Mouse (Mus musculus) layer of hippocampus, postnatal 25 days (tissue): ENCODE data around the gene Baz2b. TPM values are rescaled to one million over a fixed set of nuclear protein-coding genes. Genes with fewer than 3 reads are reported as not detected.
A peak's percentile ranks its signal among the peaks of the same experiment; 100 is the strongest.
"Not testable (repeated sequence)": the region's sequence is repeated elsewhere in the genome, so short reads cannot be mapped to it uniquely, and the experiment has no call there.

ENCODE experiments used
- DNase-seq, 2 experiments: peaks; one replicate each; pipeline ENCODE4 v3.0.0; 2022; ENCODE audit warnings: mixed read lengths in 2 of 2, low spot score in 1 of 2; ENCODE audit errors: extremely low spot score in 1 of 2
- total RNA-seq, 2 experiments: library from RNA; stranded (reverse); gene quantifications; 2 replicates each; pipeline ENCODE4 v1.2.3; 2021

Baz2b gene
- total RNA-seq, 2 experiments from 2014 or later, result 45.1 to 57.9 TPM

GRCm38 (mm10) chr2:59896400-59896799 is 313.2 kb downstream of the Baz2b start:
- no peak for DNase-seq

DNA sequence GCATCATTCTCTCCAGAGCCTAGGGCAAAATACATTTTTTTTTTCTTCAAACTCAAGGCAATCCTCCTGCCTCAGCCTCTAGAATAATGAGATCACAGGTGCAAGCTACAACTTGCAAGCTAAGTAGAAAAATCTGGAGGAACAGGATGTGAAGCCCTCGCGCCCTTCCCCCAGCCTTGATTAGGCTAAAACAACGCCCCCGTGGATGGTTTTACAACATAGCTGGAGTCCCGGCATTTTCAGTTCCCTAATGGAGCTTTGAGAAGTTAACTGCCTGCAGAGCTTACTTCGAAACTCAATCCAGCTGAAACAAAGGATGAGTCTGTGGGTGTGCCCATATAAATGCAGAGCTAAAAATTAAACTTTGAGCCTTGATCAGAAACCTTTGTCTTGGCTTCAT is 319.9 kb downstream of the Baz2b start:
- DNase-seq, result no peak

GRCm38 (mm10) chr2:59882742-59883281 is 326.8 kb downstream of the Baz2b start:
- no peak for DNase-seq

- DNase-seq, result peak; percentile 84 to 85
Observed at GRCm38 (mm10) chr2:59881831-59882741, 327.6 kb downstream of the Baz2b start, which contains the start of gene Wdsub1. Wdsub1 (minus strand) TSS chr2:59882591.

- no peak for DNase-seq
Observed at GRCm38 (mm10) chr2:59881404-59881803, 328.2 kb downstream of the Baz2b start.

GRCm38 (mm10) chr2:59878221-59878620 is 331.4 kb downstream of the Baz2b start:
- DNase-seq, result no peak

DNA sequence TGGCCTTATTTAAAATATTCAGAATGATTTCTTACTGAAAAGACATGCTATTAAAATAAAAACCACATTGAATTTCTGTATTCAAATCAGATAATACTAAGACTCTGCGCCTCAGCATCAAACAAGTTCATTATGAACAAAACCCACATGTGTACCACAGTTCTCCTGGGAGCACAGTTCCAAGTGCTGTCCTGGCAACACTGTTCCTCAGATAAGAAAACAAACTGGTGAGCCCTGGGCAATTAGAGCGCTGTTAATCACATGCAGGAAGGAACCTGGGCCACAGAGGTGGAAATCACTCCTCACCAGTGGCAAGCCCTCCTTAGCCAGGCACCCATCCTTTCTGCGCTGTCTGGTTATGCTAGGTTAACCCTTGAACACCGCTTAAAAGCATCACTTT is 332.3 kb downstream of the Baz2b start:
- no peak for DNase-seq

DNA sequence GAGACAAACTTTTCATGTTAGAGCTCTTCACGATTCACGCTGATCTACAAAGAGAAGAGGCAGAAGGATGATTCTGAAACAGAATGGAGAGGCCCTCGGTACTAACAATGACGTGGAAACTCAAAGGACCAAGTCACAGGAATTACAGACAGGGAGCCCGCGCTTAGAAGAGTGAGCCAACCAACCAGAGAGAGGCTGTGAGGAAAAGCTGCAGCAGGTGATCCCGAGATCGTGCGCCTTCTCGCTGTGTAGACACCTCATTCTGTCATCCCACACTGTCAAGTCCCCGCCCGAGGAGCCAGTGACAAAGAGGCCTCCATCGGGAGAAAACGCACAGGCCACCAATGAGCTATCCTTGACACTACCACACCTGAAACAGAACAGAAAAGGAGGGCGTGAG is 333.2 kb downstream of the Baz2b start:
- DNase-seq, result no peak

- DNase-seq, result no peak
Observed at GRCm38 (mm10) chr2:59870526-59870925, 339.1 kb downstream of the Baz2b start.

GRCm38 (mm10) chr2:59862618-59863017 is 347.0 kb downstream of the Baz2b start:
- no peak for DNase-seq

- DNase-seq, result no peak
Observed at GRCm38 (mm10) chr2:59854363-59854762, 355.3 kb downstream of the Baz2b start.

DNA sequence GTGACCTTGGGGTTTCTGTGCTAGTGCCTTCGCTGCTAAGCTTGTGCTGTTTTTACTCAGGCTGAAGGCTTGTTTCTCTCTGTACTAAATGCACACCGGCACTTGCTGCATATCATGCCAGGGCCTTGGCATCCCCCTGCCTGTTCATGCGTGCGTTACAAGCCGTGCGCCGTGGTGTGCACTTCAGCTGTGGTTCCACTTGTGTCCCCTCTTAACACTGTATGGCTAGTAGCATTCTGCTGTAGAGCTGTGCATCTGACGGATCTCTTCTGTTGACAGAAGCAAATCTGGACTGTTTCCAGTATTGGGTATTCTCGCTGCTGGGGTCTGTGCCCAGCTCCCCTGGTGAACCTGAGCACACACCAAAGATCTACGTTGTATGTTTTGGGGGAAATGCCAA is 356.1 kb downstream of the Baz2b start:
- DNase-seq, result no peak

- DNase-seq, result no peak
Observed at GRCm38 (mm10) chr2:59852916-59853315, 356.7 kb downstream of the Baz2b start.

- DNase-seq, result not testable (repeated sequence)
Observed at GRCm38 (mm10) chr2:59851885-59852284, 357.8 kb downstream of the Baz2b start.

Other genes with a start within 250 kb of the Baz2b start
- 10 to 100 TPM; 58.5 to 63.0 TPM for gene March7, start within 50 bp of the Baz2b start, total RNA-seq
- gene Cd302, start 74.6 kb upstream of the Baz2b start, total RNA-seq, result 10 to 100 TPM; 12.3 to 15.3 TPM
- gene Ly75, start 173.5 kb upstream of the Baz2b start, total RNA-seq, result 1 to 10 TPM; 1.1 to 1.2 TPM